Mouse (Mus musculus): Measurements from ENCODE around the gene Zfp385c. TPM values are rescaled to one million over a fixed set of nuclear protein-coding genes. Genes with fewer than 3 reads are reported as not detected.

The Zfp385c gene
- polyA plus RNA-seq, 1 experiment from 2014 or later = 0.26 TPM

GRCm38 (mm10) chr11:100581756-100582155, 110.5 kb downstream of the Zfp385c start:
- peak overlapping the region; percentile 26 for H3K9ac ChIP-seq (ENCODE audit: low read length)
- no peaks in the 10 kb centered on the region for H3K27me3 ChIP-seq (ENCODE audit: control insufficient read depth, insufficient read depth, low read length)
- H3K4me3 ChIP-seq (ENCODE audit: control insufficient read depth in 1 of 2, insufficient read depth in 1 of 2, low read depth in 1 of 2, low read length in 2 of 2) = no peak overlapping the region
- H3K27ac ChIP-seq (replicated peaks in 1 of 2; ENCODE audit: control insufficient read depth in 1 of 2, insufficient read depth in 1 of 2, low read depth in 2 of 2, low read length in 2 of 2) = peak overlapping the region; percentile 28 to 56; a peak in 3 of 4 replicates
- peaks cover 7 to 13% of the 10 kb centered on the region in 2 experiments; a peak in 3 of 4 replicates for H3K4me1 ChIP-seq (ENCODE audit: control insufficient read depth in 2 of 2, insufficient read depth in 2 of 2, low read length in 2 of 2)
- peak; percentile 51 for ATAC-seq (ENCODE audit: insufficient number of reproducible peaks, insufficient read depth, low FRiP score, low read depth)
- no peaks in the 10 kb centered on the region for H3K9me3 ChIP-seq (ENCODE audit: control insufficient read depth, low read length)
- no peak overlapping the region for H3K4me2 ChIP-seq (ENCODE audit: low read length)
- H3K36me3 ChIP-seq (ENCODE audit: control insufficient read depth, insufficient read depth, low read length) = peaks cover 84% of the 10 kb centered on the region
- WGBS = 45% methylated on average over 4 of the region's 4 CpGs

- Histone ChIP-seq H3K27me3 (ENCODE audit: control insufficient read depth, insufficient read depth, low read length) (no peaks in the 10 kb centered on the region), H3K36me3 (ENCODE audit: control insufficient read depth, insufficient read depth, low read length) (peaks cover 69% of the 10 kb centered on the region), H3K27ac (replicated peaks in 1 of 2; ENCODE audit: control insufficient read depth in 1 of 2, insufficient read depth in 1 of 2, low read depth in 2 of 2, low read length in 2 of 2) (no peak overlapping the region), H3K9ac (ENCODE audit: low read length) (no peak overlapping the region), H3K9me3 (ENCODE audit: control insufficient read depth, low read length) (no peaks in the 10 kb centered on the region), H3K4me2 (ENCODE audit: low read length) (no peak overlapping the region), H3K4me1 (ENCODE audit: control insufficient read depth in 2 of 2, insufficient read depth in 2 of 2, low read length in 2 of 2) (peaks cover 12 to 19% of the 10 kb centered on the region in 2 experiments), H3K4me3 (ENCODE audit: control insufficient read depth in 1 of 2, insufficient read depth in 1 of 2, low read depth in 1 of 2, low read length in 2 of 2) (no peak overlapping the region)
- no peak for ATAC-seq (ENCODE audit: insufficient number of reproducible peaks, insufficient read depth, low FRiP score, low read depth)
- 91% methylated on average over 13 of the region's 13 CpGs for WGBS
Measured at GRCm38 (mm10) chr11:100580275-100580674, 112.0 kb downstream of the Zfp385c start.

DNA sequence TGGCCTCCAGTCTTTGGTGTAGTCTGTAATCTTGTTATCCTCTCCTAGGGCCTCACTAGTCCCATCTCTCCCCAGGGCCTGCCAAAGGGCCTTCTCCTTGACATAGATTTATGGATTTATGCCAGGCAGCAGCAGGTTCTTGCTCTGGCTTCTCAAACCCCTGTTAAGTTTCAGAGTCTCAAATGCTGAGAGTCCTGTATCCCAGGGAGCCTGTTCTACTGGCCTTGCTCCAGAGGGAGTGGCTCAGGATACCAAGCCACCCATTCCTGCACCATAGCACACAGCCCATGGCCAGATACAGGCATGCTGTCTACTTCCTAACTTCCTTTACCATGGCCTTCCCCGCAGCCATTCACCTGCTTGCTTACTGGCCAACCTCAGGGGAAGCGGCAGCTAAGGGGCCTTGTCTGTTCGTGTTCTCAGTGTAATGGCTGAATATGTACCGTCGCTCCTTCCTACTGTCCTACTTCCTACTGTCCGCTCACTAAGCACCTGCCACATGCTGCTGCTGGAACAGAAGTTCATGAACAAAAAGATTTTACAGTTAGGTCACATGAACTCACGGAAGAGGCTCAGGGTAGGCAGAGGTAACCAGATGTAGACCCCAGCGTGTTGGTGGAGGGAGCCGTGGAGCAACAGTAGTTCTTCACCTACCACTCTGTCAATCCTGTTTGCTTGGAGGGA, 113.0 kb downstream of the Zfp385c start:
- ATAC-seq (ENCODE audit: insufficient number of reproducible peaks, insufficient read depth, low FRiP score, low read depth) = no peak
- peaks cover 14 to 19% of the 10 kb centered on the region in 2 experiments for H3K4me1 ChIP-seq (ENCODE audit: control insufficient read depth in 2 of 2, insufficient read depth in 2 of 2, low read length in 2 of 2)
- no peak overlapping the region for H3K4me2 ChIP-seq (ENCODE audit: low read length)
- H3K9me3 ChIP-seq (ENCODE audit: control insufficient read depth, low read length) = no peaks in the 10 kb centered on the region
- peaks cover 59% of the 10 kb centered on the region for H3K36me3 ChIP-seq (ENCODE audit: control insufficient read depth, insufficient read depth, low read length)
- H3K4me3 ChIP-seq (ENCODE audit: control insufficient read depth in 1 of 2, insufficient read depth in 1 of 2, low read depth in 1 of 2, low read length in 2 of 2) = no peak overlapping the region
- no peak overlapping the region for H3K27ac ChIP-seq (replicated peaks in 1 of 2; ENCODE audit: control insufficient read depth in 1 of 2, insufficient read depth in 1 of 2, low read depth in 2 of 2, low read length in 2 of 2)
- WGBS = 90% methylated on average over 9 of the region's 9 CpGs
- H3K9ac ChIP-seq (ENCODE audit: low read length) = no peak overlapping the region
- H3K27me3 ChIP-seq (ENCODE audit: control insufficient read depth, insufficient read depth, low read length) = no peaks in the 10 kb centered on the region

- WGBS = 76% methylated on average over 8 of the region's 8 CpGs
- H3K27ac ChIP-seq (replicated peaks in 1 of 2; ENCODE audit: control insufficient read depth in 1 of 2, insufficient read depth in 1 of 2, low read depth in 2 of 2, low read length in 2 of 2) = no peak overlapping the region
- H3K4me2 ChIP-seq (ENCODE audit: low read length) = no peak overlapping the region
- H3K4me3 ChIP-seq (ENCODE audit: control insufficient read depth in 1 of 2, insufficient read depth in 1 of 2, low read depth in 1 of 2, low read length in 2 of 2) = no peak overlapping the region
- H3K4me1 ChIP-seq (ENCODE audit: control insufficient read depth in 2 of 2, insufficient read depth in 2 of 2, low read length in 2 of 2) = peaks cover 14 to 19% of the 10 kb centered on the region in 2 experiments
- ATAC-seq (ENCODE audit: insufficient number of reproducible peaks, insufficient read depth, low FRiP score, low read depth) = no peak
- H3K9me3 ChIP-seq (ENCODE audit: control insufficient read depth, low read length) = no peaks in the 10 kb centered on the region
- no peaks in the 10 kb centered on the region for H3K27me3 ChIP-seq (ENCODE audit: control insufficient read depth, insufficient read depth, low read length)
- peaks cover 47% of the 10 kb centered on the region for H3K36me3 ChIP-seq (ENCODE audit: control insufficient read depth, insufficient read depth, low read length)
- no peak overlapping the region for H3K9ac ChIP-seq (ENCODE audit: low read length)
Measured at GRCm38 (mm10) chr11:100577852-100578599, 114.2 kb downstream of the Zfp385c start.

Other genes starting within 250 kb of the Zfp385c start
- 8.6 and 9.3 TPM in 2 replicates for gene Klhl11, start 219.7 kb downstream of the Zfp385c start, polyA plus RNA-seq (2014; fragmentation: Nextera tagmentation; extraction: Ambion mirVana)
- 51.6 and 54.0 TPM in 2 replicates for gene Acly, start 164.5 kb downstream of the Zfp385c start, polyA plus RNA-seq (2014; fragmentation: Nextera tagmentation; extraction: Ambion mirVana)
- gene Ttc25, start 146.8 kb downstream of the Zfp385c start, polyA plus RNA-seq (2014; fragmentation: Nextera tagmentation; extraction: Ambion mirVana) = 0.13 and 1.0 TPM in 2 replicates
- gene Cnp, start 117.6 kb downstream of the Zfp385c start, polyA plus RNA-seq (2014; fragmentation: Nextera tagmentation; extraction: Ambion mirVana) = 19.2 and 20.8 TPM in 2 replicates
- 76.6 and 81.1 TPM in 2 replicates for gene Nkiras2, start 73.2 kb downstream of the Zfp385c start, polyA plus RNA-seq (2014; fragmentation: Nextera tagmentation; extraction: Ambion mirVana)
- gene Dnajc7, start 72.3 kb downstream of the Zfp385c start, polyA plus RNA-seq (2014; fragmentation: Nextera tagmentation; extraction: Ambion mirVana) = 66.4 and 69.6 TPM in 2 replicates
- gene Dhx58, start 11.8 kb upstream of the Zfp385c start, polyA plus RNA-seq (2014; fragmentation: Nextera tagmentation; extraction: Ambion mirVana) = 1.0 and 1.4 TPM in 2 replicates
- 28.3 and 29.4 TPM in 2 replicates for gene Kat2a, start 20.0 kb upstream of the Zfp385c start, polyA plus RNA-seq (2014; fragmentation: Nextera tagmentation; extraction: Ambion mirVana)
- not detected in 2 replicates for gene Hspb9, start 21.4 kb upstream of the Zfp385c start, polyA plus RNA-seq (2014; fragmentation: Nextera tagmentation; extraction: Ambion mirVana)
- gene Rab5c, start 45.8 kb upstream of the Zfp385c start, polyA plus RNA-seq (2014; fragmentation: Nextera tagmentation; extraction: Ambion mirVana) = 15.8 and 30.7 TPM in 2 replicates
- not detected in 2 replicates for gene Kcnh4, start 67.5 kb upstream of the Zfp385c start, polyA plus RNA-seq (2014; fragmentation: Nextera tagmentation; extraction: Ambion mirVana)
- gene Hcrt, start 70.5 kb upstream of the Zfp385c start, polyA plus RNA-seq (2014; fragmentation: Nextera tagmentation; extraction: Ambion mirVana) = not detected in 2 replicates
- 4.0 and 4.7 TPM in 2 replicates for gene Ghdc, start 78.5 kb upstream of the Zfp385c start, polyA plus RNA-seq (2014; fragmentation: Nextera tagmentation; extraction: Ambion mirVana)
- gene Stat5b, start 158.3 kb upstream of the Zfp385c start, polyA plus RNA-seq (2014; fragmentation: Nextera tagmentation; extraction: Ambion mirVana) = 28.8 and 31.4 TPM in 2 replicates
- gene Stat5a, start 166.9 kb upstream of the Zfp385c start, polyA plus RNA-seq (2014; fragmentation: Nextera tagmentation; extraction: Ambion mirVana) = 5.6 and 6.4 TPM in 2 replicates
- gene Stat3, start 247.1 kb upstream of the Zfp385c start, polyA plus RNA-seq (2014; fragmentation: Nextera tagmentation; extraction: Ambion mirVana) = 51.8 and 53.3 TPM in 2 replicates

Measured in heart, embryonic 14.5 days (tissue).